Mouse (Mus musculus): ENCODE data around the gene Tshr. TPM values are rescaled to one million over a fixed set of nuclear protein-coding genes. Genes with fewer than 3 reads are reported as not detected.

Gene Tshr
- polyA plus RNA-seq, 1 experiment from 2014 or later, result 0.73 TPM

DNA sequence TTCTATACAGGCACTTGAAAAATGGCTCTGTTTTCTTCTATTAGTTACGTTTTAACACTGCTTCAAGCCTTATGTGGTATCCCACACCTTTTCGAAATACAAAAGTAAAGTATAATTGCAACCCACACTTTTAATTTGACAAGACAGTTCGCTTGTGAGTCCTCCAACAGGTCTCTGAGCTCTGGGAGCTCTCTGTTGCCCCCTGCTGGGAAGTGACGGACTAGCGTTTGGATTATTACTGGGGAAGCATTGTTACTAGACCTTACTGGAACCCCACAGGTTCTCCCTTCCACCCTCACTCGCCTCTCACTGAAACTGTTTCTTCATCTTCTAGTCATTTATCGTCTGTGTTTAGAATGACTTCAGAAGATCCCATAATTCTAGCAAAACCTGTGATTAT, 34.4 kb downstream of the Tshr start:
- Histone ChIP-seq H3K4me2 (no peak overlapping the region), H3K27ac (no peak overlapping the region), H3K9ac (no peak overlapping the region), H3K27me3 (no peaks in the 10 kb centered on the region; the same call in 1 of the 2 replicates), H3K36me3 (no peaks in the 10 kb centered on the region), H3K9me3 (no peaks in the 10 kb centered on the region), H3K4me3 (no peak overlapping the region), H3K4me1 (no peaks in the 10 kb centered on the region)
- no peak for ATAC-seq (ENCODE audit: insufficient number of reproducible peaks, insufficient read depth, low FRiP score, low TSS enrichment, low read depth)
- 44% methylated on average over 7 of the region's 7 CpGs for WGBS

DNA sequence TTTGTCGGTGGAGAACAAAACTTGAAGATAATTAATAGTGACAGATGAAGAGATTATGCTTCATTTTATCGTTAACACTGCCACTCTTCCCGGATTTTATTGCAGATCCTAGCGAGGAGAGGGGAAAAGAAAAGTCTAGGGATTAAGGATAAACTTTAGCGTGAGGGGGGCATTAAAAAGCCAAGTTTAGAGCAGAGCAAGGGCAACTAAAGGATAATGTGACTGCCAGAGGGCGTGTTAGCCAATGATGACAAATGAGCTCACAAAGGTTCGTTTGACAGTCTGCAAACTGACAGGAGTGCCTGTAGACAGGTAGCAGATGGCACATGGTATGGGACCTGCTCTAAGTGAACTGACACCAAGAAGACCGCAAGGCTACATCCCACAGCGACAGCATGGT, 36.9 kb downstream of the Tshr start:
- no peak overlapping the region for H3K4me3 ChIP-seq
- H3K36me3 ChIP-seq, result no peaks in the 10 kb centered on the region
- H3K27ac ChIP-seq, result no peak overlapping the region
- no peaks in the 10 kb centered on the region; the same call in 1 of the 2 replicates for H3K27me3 ChIP-seq
- H3K9ac ChIP-seq, result no peak overlapping the region
- ATAC-seq (ENCODE audit: insufficient number of reproducible peaks, insufficient read depth, low FRiP score, low TSS enrichment, low read depth), result no peak
- H3K9me3 ChIP-seq, result no peaks in the 10 kb centered on the region
- H3K4me2 ChIP-seq, result no peak overlapping the region
- 34% methylated on average over 9 of the region's 9 CpGs for WGBS
- no peaks in the 10 kb centered on the region for H3K4me1 ChIP-seq

DNA sequence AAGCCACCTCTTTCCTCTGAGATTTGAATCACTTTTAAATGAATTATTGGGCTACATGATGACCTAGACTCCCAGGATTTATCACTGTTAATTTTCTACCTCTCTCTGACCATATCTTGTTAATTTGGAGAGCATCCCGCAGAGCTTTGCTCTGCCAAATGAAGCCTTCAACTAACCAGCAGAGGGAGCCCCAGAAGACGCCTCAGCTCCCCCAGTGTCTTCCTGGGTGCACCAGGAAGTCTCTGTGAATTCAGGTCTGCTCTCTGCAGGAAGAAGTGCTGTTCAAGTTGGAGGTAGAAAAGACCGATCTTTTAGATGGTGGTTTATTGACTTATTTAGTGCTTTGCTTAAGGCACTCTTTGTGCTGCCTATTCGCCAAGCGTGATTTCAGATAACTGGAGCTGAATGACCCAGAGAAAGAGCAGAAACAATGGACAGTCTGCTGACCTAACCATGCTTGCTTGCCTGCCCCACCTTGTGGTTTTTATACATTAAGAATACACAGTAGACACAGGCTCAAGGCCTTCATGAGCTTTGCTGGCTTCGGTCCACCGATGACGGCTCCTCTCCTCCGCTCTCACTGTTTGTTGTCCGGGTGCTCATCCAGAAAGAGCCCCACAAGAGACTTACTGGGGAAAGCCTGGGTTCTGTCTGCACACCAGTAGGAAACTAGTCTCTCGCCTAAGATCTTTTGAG, 38.9 kb downstream of the Tshr start:
- no peak for ATAC-seq (ENCODE audit: insufficient number of reproducible peaks, insufficient read depth, low FRiP score, low TSS enrichment, low read depth)
- no peaks in the 10 kb centered on the region for H3K9me3 ChIP-seq
- no peaks in the 10 kb centered on the region for H3K36me3 ChIP-seq
- no peak overlapping the region for H3K4me2 ChIP-seq
- no peak overlapping the region for H3K9ac ChIP-seq
- 79% methylated on average over 11 of the region's 11 CpGs for WGBS
- no peak overlapping the region for H3K4me3 ChIP-seq
- no peak overlapping the region for H3K27ac ChIP-seq
- H3K4me1 ChIP-seq, result no peaks in the 10 kb centered on the region
- no peaks in the 10 kb centered on the region for H3K27me3 ChIP-seq

DNA sequence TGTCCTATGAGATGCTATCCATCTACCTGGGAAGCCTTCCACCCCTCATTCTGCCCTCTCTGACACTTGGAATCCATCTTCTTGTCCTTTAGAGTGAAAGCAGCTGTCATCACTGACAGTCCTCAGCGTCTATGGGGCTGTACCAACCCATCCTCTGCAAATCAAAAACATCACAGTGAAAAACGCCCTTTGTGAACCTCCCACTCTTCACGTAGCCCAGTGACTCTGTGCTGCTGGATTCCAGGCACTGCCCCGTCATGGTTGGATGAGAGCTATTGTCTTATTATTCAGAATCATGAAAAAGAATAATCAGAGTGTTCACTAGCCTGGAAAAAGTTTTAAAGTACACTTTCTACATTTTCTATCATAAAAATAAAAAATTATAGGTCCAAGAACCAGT, 42.1 kb downstream of the Tshr start:
- H3K27ac ChIP-seq, result no peak overlapping the region
- no peak overlapping the region for H3K4me3 ChIP-seq
- no peaks in the 10 kb centered on the region for H3K4me1 ChIP-seq
- ATAC-seq (ENCODE audit: insufficient number of reproducible peaks, insufficient read depth, low FRiP score, low TSS enrichment, low read depth), result no peak
- no peak overlapping the region for H3K9ac ChIP-seq
- 39% methylated on average over 4 of the region's 4 CpGs for WGBS
- H3K9me3 ChIP-seq, result no peaks in the 10 kb centered on the region
- no peak overlapping the region for H3K4me2 ChIP-seq
- no peaks in the 10 kb centered on the region for H3K36me3 ChIP-seq
- H3K27me3 ChIP-seq, result no peaks in the 10 kb centered on the region

DNA sequence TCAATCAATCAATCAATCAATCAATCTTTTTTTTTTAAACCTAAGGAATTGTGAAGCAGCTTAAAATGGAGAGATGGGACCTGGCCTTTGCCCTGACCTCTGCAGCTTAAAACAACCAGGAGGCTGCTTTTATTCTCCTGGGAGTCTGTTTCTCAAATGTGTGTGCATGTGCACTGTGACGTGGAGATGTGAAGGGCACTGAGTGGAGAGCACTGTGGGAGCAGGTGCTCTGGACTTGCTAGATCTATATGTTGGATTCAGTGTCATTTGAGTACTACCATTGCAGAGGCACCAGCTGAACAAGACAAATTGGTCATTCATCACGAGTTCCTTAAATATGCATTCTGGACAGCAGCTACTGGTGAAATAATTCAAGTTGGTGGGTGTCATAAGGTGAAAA, 42.8 kb downstream of the Tshr start:
- Histone ChIP-seq H3K36me3 (no peaks in the 10 kb centered on the region), H3K9me3 (no peaks in the 10 kb centered on the region), H3K4me2 (no peak overlapping the region), H3K9ac (no peak overlapping the region), H3K27ac (no peak overlapping the region), H3K4me3 (no peak overlapping the region), H3K4me1 (no peaks in the 10 kb centered on the region), H3K27me3 (no peaks in the 10 kb centered on the region)
- ATAC-seq (ENCODE audit: insufficient number of reproducible peaks, insufficient read depth, low FRiP score, low TSS enrichment, low read depth), result no peak
- WGBS, result 58% methylated on average over 2 of the region's 2 CpGs

DNA sequence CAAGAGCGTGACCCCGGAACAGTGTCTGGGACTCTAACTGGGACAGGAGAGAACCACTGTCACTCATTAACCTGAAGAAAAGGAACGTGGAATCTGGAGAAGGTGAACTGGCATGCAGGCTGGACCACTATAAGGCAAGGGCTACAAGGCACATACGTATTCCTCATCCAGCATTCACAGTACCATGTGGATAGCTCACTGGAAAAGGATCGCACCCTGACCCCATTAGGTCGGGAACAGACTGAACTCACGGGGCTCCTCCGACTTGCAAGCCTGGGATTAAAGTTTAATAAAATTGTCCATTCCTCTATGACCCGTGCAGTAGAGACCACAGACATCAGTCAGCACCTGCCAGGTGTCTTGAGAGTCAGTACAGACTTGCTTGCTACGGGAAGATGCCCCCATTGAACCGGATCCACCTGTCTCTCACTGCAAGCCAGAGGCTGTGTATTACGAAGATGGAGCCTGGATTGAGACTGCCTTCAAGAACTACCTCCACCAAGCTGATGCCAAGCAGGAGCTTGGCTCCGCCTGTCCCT, 97.9 kb downstream of the Tshr start:
- Histone ChIP-seq H3K9me3 (no peaks in the 10 kb centered on the region), H3K27ac (no peak overlapping the region), H3K9ac (no peak overlapping the region), H3K4me2 (no peak overlapping the region), H3K36me3 (no peaks in the 10 kb centered on the region), H3K4me3 (no peak overlapping the region), H3K4me1 (no peaks in the 10 kb centered on the region), H3K27me3 (no peaks in the 10 kb centered on the region)
- no peak for ATAC-seq (ENCODE audit: insufficient number of reproducible peaks, insufficient read depth, low FRiP score, low TSS enrichment, low read depth)
- 89% methylated on average over 13 of the region's 13 CpGs for WGBS

DNA sequence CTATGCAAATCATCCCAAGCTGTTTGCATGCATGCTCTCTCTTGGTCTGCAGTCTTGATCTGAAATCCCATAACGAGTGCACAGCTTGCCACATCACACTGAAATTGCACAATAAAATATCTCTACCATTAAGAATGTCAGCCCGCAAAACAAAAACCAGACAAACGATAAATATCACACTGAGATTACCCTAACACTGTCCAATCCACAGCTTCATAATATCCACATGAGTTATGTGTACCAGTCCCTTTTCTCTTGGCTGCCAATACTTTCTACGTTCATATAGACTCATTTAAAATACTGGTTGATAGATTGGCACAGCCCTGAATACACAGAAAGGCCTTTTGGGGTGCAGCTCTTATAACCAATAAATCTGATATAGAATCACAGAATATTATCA, 102.0 kb downstream of the Tshr start:
- Histone ChIP-seq H3K36me3 (no peaks in the 10 kb centered on the region), H3K4me2 (no peak overlapping the region), H3K27me3 (no peaks in the 10 kb centered on the region), H3K4me1 (no peaks in the 10 kb centered on the region), H3K4me3 (no peak overlapping the region), H3K9me3 (no peaks in the 10 kb centered on the region), H3K27ac (no peak overlapping the region), H3K9ac (no peak overlapping the region)
- WGBS, result 92% methylated on average over 4 of the region's 4 CpGs
- ATAC-seq (ENCODE audit: insufficient number of reproducible peaks, insufficient read depth, low FRiP score, low TSS enrichment, low read depth), result no peak

DNA sequence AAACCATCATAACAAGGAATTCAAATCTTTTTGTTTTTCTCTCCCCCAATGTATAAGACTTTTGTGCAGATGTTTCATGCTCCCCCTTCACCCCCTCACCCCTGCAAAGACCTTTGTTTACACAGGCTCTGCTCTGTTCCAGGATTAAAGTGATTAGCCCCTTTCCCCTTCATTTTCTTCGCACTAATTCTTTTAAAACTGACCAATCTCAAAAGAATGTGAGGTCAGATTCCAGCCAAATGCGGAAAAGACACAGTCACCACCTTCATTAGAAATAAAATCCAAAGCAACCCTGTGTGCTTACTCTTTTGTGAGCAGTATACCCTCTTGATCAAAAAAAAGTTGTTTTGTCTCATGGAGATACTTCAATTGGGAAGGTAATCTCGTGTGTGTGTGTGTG, 104.0 kb downstream of the Tshr start:
- Histone ChIP-seq H3K9me3 (no peaks in the 10 kb centered on the region), H3K36me3 (no peaks in the 10 kb centered on the region), H3K27ac (no peak overlapping the region), H3K4me2 (no peak overlapping the region), H3K9ac (no peak overlapping the region), H3K4me3 (no peak overlapping the region), H3K4me1 (no peaks in the 10 kb centered on the region), H3K27me3 (no peaks in the 10 kb centered on the region)
- 41% methylated on average over 3 of the region's 3 CpGs for WGBS
- no peak for ATAC-seq (ENCODE audit: insufficient number of reproducible peaks, insufficient read depth, low FRiP score, low TSS enrichment, low read depth)

DNA sequence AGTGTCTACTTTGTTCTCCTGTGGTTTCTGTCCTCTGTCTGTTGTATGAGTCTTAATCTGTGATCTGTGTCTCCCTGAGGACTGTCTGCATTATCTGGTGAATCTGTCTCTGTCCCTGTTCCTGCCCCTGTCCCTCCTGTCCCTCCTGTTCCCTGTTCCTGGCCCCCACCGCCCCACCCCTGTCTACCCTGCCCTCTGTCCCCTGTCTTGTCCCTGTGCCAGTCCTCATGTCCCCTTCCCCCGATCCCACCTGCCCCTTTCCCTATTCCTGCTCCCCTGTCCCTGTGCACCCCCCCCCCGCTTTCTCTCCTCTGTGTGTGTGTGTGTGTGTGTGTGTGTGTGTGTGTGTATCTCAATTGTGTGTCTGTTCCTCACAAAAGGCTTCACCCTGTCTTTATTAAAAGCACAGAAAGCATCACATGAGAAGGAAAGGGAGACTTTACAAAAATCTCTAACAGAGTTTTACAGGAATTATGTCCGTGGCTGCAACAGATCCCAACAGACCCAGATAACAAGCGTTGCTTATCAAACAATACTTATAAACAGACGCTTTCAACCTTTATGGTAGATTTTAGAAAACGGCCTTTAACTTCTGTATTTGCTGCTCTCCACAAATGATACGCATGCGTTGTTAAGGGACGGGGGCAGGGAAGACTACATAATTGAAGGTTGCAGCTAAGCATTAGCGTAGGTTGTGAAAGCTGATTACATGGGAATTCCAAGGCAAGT, 111.3 kb downstream of the Tshr start:
- ATAC-seq (ENCODE audit: insufficient number of reproducible peaks, insufficient read depth, low FRiP score, low TSS enrichment, low read depth), result no peak; the same call in 1 of the 2 replicates

DNA sequence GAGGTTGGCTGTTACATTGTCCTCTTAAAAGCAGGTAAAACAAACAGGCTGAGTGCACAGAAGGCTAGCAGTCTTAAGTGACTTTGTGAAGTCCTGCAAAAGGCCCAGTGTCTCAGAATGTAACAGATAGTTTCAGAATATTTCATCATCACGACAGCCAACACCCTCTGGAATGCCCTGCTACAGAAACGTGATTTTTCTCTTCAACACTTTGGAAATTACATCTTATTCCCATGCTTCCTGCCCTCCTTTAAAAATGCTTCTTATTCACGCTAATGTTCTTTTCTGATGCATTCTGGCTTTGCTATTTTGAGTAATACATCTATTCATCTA, 111.8 kb downstream of the Tshr start:
- no peak overlapping the region for H3K4me3 ChIP-seq
- no peaks in the 10 kb centered on the region for H3K36me3 ChIP-seq
- no peak overlapping the region for H3K9ac ChIP-seq
- H3K27me3 ChIP-seq, result no peaks in the 10 kb centered on the region
- no peaks in the 10 kb centered on the region for H3K9me3 ChIP-seq
- ATAC-seq (ENCODE audit: insufficient number of reproducible peaks, insufficient read depth, low FRiP score, low TSS enrichment, low read depth), result no peak
- H3K4me1 ChIP-seq, result peaks cover 9% of the 10 kb centered on the region
- 53% methylated on average over 3 of the region's 3 CpGs for WGBS
- H3K27ac ChIP-seq, result no peak overlapping the region
- no peak overlapping the region for H3K4me2 ChIP-seq

More for the DNA sequence above, 111.3 kb downstream of the Tshr start:
- Histone ChIP-seq H3K27me3 (no peaks in the 10 kb centered on the region), H3K9me3 (no peaks in the 10 kb centered on the region), H3K4me1 (peaks cover 9% of the 10 kb centered on the region), H3K36me3 (no peaks in the 10 kb centered on the region), H3K9ac (no peak overlapping the region), H3K4me2 (no peak overlapping the region), H3K27ac (no peak overlapping the region), H3K4me3 (no peak overlapping the region)
- WGBS, result 37% methylated on average over 10 of the region's 11 CpGs

DNA sequence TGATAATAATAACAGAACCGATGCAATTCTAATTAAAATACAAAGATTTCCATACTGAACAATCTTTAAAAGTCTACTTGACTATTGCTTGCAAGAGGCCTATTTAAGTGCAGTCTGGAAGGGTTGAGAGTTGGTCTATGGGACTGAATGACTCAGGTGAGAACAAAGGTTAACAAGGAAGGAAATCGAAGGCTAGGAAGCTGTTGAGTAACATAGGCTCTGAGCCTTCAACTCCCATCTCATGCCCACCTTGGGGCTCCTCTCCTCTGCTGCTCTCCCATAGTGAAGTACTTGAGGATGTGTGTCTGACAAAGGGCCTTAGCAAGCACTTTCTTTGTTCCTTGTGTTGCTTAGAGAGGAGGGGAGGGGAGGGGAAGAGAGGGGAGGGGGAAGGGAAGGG, 116.1 kb downstream of the Tshr start:
- no peak overlapping the region for H3K4me2 ChIP-seq
- WGBS, result 87% methylated on average over 2 of the region's 2 CpGs
- H3K9ac ChIP-seq, result no peak overlapping the region
- H3K9me3 ChIP-seq, result no peaks in the 10 kb centered on the region
- H3K36me3 ChIP-seq, result no peaks in the 10 kb centered on the region
- no peak overlapping the region for H3K4me3 ChIP-seq
- ATAC-seq (ENCODE audit: insufficient number of reproducible peaks, insufficient read depth, low FRiP score, low TSS enrichment, low read depth), result no peak
- H3K4me1 ChIP-seq, result peaks cover 7% of the 10 kb centered on the region
- H3K27ac ChIP-seq, result no peak overlapping the region
- H3K27me3 ChIP-seq, result no peaks in the 10 kb centered on the region

DNA sequence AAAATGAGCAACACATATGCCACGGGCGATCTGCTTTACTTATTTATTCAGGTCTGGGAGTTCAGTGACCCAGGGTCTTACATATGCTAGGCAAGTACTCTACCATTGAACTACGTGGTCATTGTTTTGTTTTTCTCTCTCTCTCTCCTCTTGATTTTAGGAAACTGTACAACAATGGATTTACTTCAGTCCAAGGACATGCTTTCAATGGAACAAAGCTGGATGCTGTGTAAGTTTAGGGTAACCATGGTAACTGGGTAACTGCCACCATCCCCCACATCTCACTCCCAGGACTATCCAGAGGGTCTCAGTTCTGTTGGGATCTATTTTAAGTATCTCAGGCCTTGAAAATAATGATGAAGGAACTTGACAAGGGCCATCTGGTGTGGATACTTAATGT, 127.4 kb downstream of the Tshr start:
- no peaks in the 10 kb centered on the region for H3K36me3 ChIP-seq
- H3K4me2 ChIP-seq, result no peak overlapping the region
- H3K4me1 ChIP-seq, result no peaks in the 10 kb centered on the region
- WGBS, result 70% methylated on average over 3 of the region's 3 CpGs
- no peak for ATAC-seq (ENCODE audit: insufficient number of reproducible peaks, insufficient read depth, low FRiP score, low TSS enrichment, low read depth)
- no peak overlapping the region for H3K27ac ChIP-seq
- H3K27me3 ChIP-seq, result no peaks in the 10 kb centered on the region
- H3K9ac ChIP-seq, result no peak overlapping the region
- no peaks in the 10 kb centered on the region for H3K9me3 ChIP-seq
- H3K4me3 ChIP-seq, result no peak overlapping the region

All from embryonic facial prominence, embryonic 13.5 days (tissue).